Mouse (Mus musculus) frontal cortex, postnatal 10 days (tissue): ENCODE data around the gene Efnb2.

Source experiments
- DNase-seq, 2 experiments: peaks; one replicate each; pipeline ENCODE4 v3.0.0; 2022; ENCODE audit warnings: low spot score in 2 of 2, mixed read lengths in 1 of 2

The Efnb2 gene

DNA sequence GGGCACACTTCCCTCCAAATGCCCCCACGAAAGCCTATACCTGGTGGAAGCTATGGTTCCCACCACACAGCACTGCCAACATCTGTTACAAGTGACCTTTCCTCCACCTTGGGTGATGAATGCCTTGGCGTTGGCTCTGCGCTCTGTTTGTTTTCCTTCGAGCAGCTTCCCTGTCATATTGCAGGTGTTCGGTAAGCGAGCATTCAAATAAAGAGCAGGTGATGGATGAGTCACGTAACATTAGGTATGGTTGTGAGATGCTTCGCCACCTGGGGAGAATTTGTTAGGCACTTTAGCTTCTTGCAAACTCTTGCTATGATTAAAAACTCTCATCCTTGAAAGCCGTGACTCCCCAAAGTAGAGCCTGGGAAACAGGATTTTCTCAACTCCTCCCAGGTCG, 91.8 kb downstream of the Efnb2 start:
- no peak for DNase-seq

DNA sequence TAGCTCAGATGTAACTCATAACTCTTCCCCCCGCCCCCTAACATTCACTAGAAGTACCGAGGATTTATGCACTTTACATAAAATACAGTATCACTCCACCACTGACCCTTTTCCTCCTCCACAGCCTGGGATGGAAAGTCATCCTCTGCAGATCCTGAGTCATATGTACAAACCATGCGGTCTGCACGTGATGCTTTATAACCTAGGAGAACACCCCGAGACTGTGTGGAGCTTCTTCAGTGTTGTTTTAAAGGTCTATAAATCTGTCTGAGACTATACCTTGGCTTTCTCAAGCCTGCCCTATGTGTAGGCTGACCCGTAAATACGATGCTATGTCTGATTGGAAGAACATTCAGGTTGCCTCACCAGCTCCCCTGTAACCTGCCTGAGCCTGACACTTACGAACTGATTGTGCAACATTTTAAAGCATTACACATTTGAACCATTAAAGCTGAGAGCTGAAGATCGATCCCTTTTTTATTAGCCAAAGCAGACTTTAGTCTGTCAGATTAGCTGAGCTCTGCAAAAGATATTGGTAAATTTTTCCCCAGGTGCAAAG, 92.7 kb downstream of the Efnb2 start:
- no peak for DNase-seq
